Mouse (Mus musculus): ENCODE results near the gene Snap47. TPM values are rescaled to one million over a fixed set of nuclear protein-coding genes. Genes with fewer than 3 reads are reported as not detected.
A peak's percentile ranks its signal among the peaks of the same experiment; 100 is the strongest.

Snap47 gene
- polyA plus RNA-seq, 1 experiment from 2014 or later: 99.0 TPM

GRCm38 (mm10) chr11:59460459-59460858, 9.5 kb upstream of the Snap47 start:
- Histone ChIP-seq H3K9ac (ENCODE audit: low read length) (no peak overlapping the region), H3K27me3 (ENCODE audit: control insufficient read depth, insufficient read depth, low read length) (no peaks in the 10 kb centered on the region), H3K4me2 (ENCODE audit: low read depth, low read length) (no peak overlapping the region), H3K9me3 (replicated peaks; ENCODE audit: control insufficient read depth, low read length) (peaks cover 27% of the 10 kb centered on the region), H3K4me3 (replicated peaks; ENCODE audit: low read length) (no peak overlapping the region), H3K36me3 (ENCODE audit: control insufficient read depth, insufficient read depth, low read length) (peaks cover 40% of the 10 kb centered on the region), H3K27ac (ENCODE audit: low read length) (no peak overlapping the region), H3K4me1 (ENCODE audit: control insufficient read depth, insufficient read depth, low read length) (no peaks in the 10 kb centered on the region)
- 89% methylated on average over 2 of the region's 2 CpGs for WGBS
- no peak for ATAC-seq (ENCODE audit: insufficient read depth, low FRiP score)

- H3K4me1 ChIP-seq (ENCODE audit: control insufficient read depth, insufficient read depth, low read length): no peaks in the 10 kb centered on the region
- peaks cover 20% of the 10 kb centered on the region for H3K9me3 ChIP-seq (replicated peaks; ENCODE audit: control insufficient read depth, low read length)
- no peak overlapping the region for H3K4me2 ChIP-seq (ENCODE audit: low read depth, low read length)
- H3K27ac ChIP-seq (ENCODE audit: low read length): peak overlapping the region; percentile 49; the same call in 1 of the 2 replicates
- H3K9ac ChIP-seq (ENCODE audit: low read length): no peak overlapping the region
- no peak overlapping the region for H3K4me3 ChIP-seq (replicated peaks; ENCODE audit: low read length)
- H3K36me3 ChIP-seq (ENCODE audit: control insufficient read depth, insufficient read depth, low read length): peaks cover 33% of the 10 kb centered on the region
- peak; percentile 87 for ATAC-seq (ENCODE audit: insufficient read depth, low FRiP score)
- H3K27me3 ChIP-seq (ENCODE audit: control insufficient read depth, insufficient read depth, low read length): no peaks in the 10 kb centered on the region
- WGBS: 20% methylated on average over 5 of the region's 5 CpGs
Measured at GRCm38 (mm10) chr11:59458973-59459372, 8.0 kb upstream of the Snap47 start.

GRCm38 (mm10) chr11:59456891-59457290, 5.9 kb upstream of the Snap47 start:
- no peak overlapping the region for H3K27ac ChIP-seq (ENCODE audit: low read length)
- H3K36me3 ChIP-seq (ENCODE audit: control insufficient read depth, insufficient read depth, low read length): peaks cover 17% of the 10 kb centered on the region; the same call in 1 of the 2 replicates
- WGBS: 90% methylated on average over 2 of the region's 2 CpGs
- H3K9me3 ChIP-seq (replicated peaks; ENCODE audit: control insufficient read depth, low read length): peaks cover under 1% of the 10 kb centered on the region; the same call in 1 of the 2 replicates
- no peaks in the 10 kb centered on the region for H3K4me1 ChIP-seq (ENCODE audit: control insufficient read depth, insufficient read depth, low read length)
- no peak overlapping the region for H3K4me2 ChIP-seq (ENCODE audit: low read depth, low read length)
- no peak overlapping the region for H3K9ac ChIP-seq (ENCODE audit: low read length)
- no peak overlapping the region for H3K4me3 ChIP-seq (replicated peaks; ENCODE audit: low read length)
- ATAC-seq (ENCODE audit: insufficient read depth, low FRiP score): no peak
- no peaks in the 10 kb centered on the region for H3K27me3 ChIP-seq (ENCODE audit: control insufficient read depth, insufficient read depth, low read length)

GRCm38 (mm10) chr11:59456346-59456745, 5.4 kb upstream of the Snap47 start:
- Histone ChIP-seq H3K9ac (ENCODE audit: low read length) (no peak overlapping the region), H3K4me3 (replicated peaks; ENCODE audit: low read length) (no peak overlapping the region), H3K4me2 (ENCODE audit: low read depth, low read length) (no peak overlapping the region), H3K27me3 (ENCODE audit: control insufficient read depth, insufficient read depth, low read length) (no peaks in the 10 kb centered on the region), H3K4me1 (ENCODE audit: control insufficient read depth, insufficient read depth, low read length) (no peaks in the 10 kb centered on the region; the same call in 1 of the 2 replicates), H3K9me3 (replicated peaks; ENCODE audit: control insufficient read depth, low read length) (no peaks in the 10 kb centered on the region), H3K27ac (ENCODE audit: low read length) (no peak overlapping the region), H3K36me3 (ENCODE audit: control insufficient read depth, insufficient read depth, low read length) (peaks cover 17% of the 10 kb centered on the region; the same call in 1 of the 2 replicates)
- WGBS: 85% methylated on average over 2 of the region's 2 CpGs
- no peak for ATAC-seq (ENCODE audit: insufficient read depth, low FRiP score)

- WGBS: under 1% methylated on average over 38 of the region's 38 CpGs
- Histone ChIP-seq H3K27me3 (ENCODE audit: control insufficient read depth, insufficient read depth, low read length) (no peaks in the 10 kb centered on the region), H3K9ac (ENCODE audit: low read length) (peak overlapping the region; percentile 88), H3K4me1 (ENCODE audit: control insufficient read depth, insufficient read depth, low read length) (peaks cover 15% of the 10 kb centered on the region), H3K9me3 (replicated peaks; ENCODE audit: control insufficient read depth, low read length) (no peaks in the 10 kb centered on the region), H3K4me2 (ENCODE audit: low read depth, low read length) (peak overlapping the region; percentile 93), H3K27ac (ENCODE audit: low read length) (peak overlapping the region; percentile 81), H3K36me3 (ENCODE audit: control insufficient read depth, insufficient read depth, low read length) (peaks cover 10% of the 10 kb centered on the region; the same call in 1 of the 2 replicates), H3K4me3 (replicated peaks; ENCODE audit: low read length) (peak overlapping the region; percentile 76)
- ATAC-seq (ENCODE audit: insufficient read depth, low FRiP score): peak; percentile 63
Measured at GRCm38 (mm10) chr11:59450230-59450771, 685 bp downstream of the Snap47 start.

GRCm38 (mm10) chr11:59449741-59450229, 1.2 kb downstream of the Snap47 start, which contains the start of gene Jmjd4:
Gene Jmjd4 (plus strand): TSS chr11:59450045.
- peak; percentile 94 for ATAC-seq (ENCODE audit: insufficient read depth, low FRiP score)
- peaks cover 6% of the 10 kb centered on the region; the same call in 1 of the 2 replicates for H3K36me3 ChIP-seq (ENCODE audit: control insufficient read depth, insufficient read depth, low read length)
- under 1% methylated on average over 31 of the region's 40 CpGs for WGBS
- peak within 1 kb of the TSS; percentile 76 for H3K4me3 ChIP-seq (replicated peaks; ENCODE audit: low read length)
- H3K9ac ChIP-seq (ENCODE audit: low read length): peak within 1 kb of the TSS; percentile 88
- H3K27me3 ChIP-seq (ENCODE audit: control insufficient read depth, insufficient read depth, low read length): no peaks in the 10 kb centered on the region
- H3K4me2 ChIP-seq (ENCODE audit: low read depth, low read length): peak within 1 kb of the TSS; percentile 93
- peak within 1 kb of the TSS; percentile 81 for H3K27ac ChIP-seq (ENCODE audit: low read length)
- H3K4me1 ChIP-seq (ENCODE audit: control insufficient read depth, insufficient read depth, low read length): peaks cover 15% of the 10 kb centered on the region
- H3K9me3 ChIP-seq (replicated peaks; ENCODE audit: control insufficient read depth, low read length): no peaks in the 10 kb centered on the region

GRCm38 (mm10) chr11:59443102-59443501, 7.9 kb downstream of the Snap47 start:
- Histone ChIP-seq H3K36me3 (ENCODE audit: control insufficient read depth, insufficient read depth, low read length) (no peaks in the 10 kb centered on the region), H3K9ac (ENCODE audit: low read length) (no peak overlapping the region), H3K4me2 (ENCODE audit: low read depth, low read length) (no peak overlapping the region), H3K4me3 (replicated peaks; ENCODE audit: low read length) (no peak overlapping the region), H3K4me1 (ENCODE audit: control insufficient read depth, insufficient read depth, low read length) (no peaks in the 10 kb centered on the region), H3K27me3 (ENCODE audit: control insufficient read depth, insufficient read depth, low read length) (no peaks in the 10 kb centered on the region), H3K27ac (ENCODE audit: low read length) (no peak overlapping the region), H3K9me3 (replicated peaks; ENCODE audit: control insufficient read depth, low read length) (no peaks in the 10 kb centered on the region)
- no peak for ATAC-seq (ENCODE audit: insufficient read depth, low FRiP score)

GRCm38 (mm10) chr11:59437954-59438353, 13.0 kb downstream of the Snap47 start:
- Histone ChIP-seq H3K4me3 (replicated peaks; ENCODE audit: low read length) (no peak overlapping the region), H3K27ac (ENCODE audit: low read length) (no peak overlapping the region), H3K4me1 (ENCODE audit: control insufficient read depth, insufficient read depth, low read length) (no peaks in the 10 kb centered on the region), H3K9me3 (replicated peaks; ENCODE audit: control insufficient read depth, low read length) (no peaks in the 10 kb centered on the region), H3K9ac (ENCODE audit: low read length) (no peak overlapping the region), H3K36me3 (ENCODE audit: control insufficient read depth, insufficient read depth, low read length) (0 out of 2 replicates have a peak, but pooled peaks cover 4% of the 10 kb centered on the region), H3K27me3 (ENCODE audit: control insufficient read depth, insufficient read depth, low read length) (no peaks in the 10 kb centered on the region), H3K4me2 (ENCODE audit: low read depth, low read length) (no peak overlapping the region)
- 90% methylated on average over 12 of the region's 12 CpGs for WGBS
- no peak for ATAC-seq (ENCODE audit: insufficient read depth, low FRiP score)

- H3K27me3 ChIP-seq (ENCODE audit: control insufficient read depth, insufficient read depth, low read length): no peaks in the 10 kb centered on the region
- peaks cover 12% of the 10 kb centered on the region; the same call in 1 of the 2 replicates for H3K36me3 ChIP-seq (ENCODE audit: control insufficient read depth, insufficient read depth, low read length)
- peak overlapping the region; percentile 66 for H3K27ac ChIP-seq (ENCODE audit: low read length)
- no peak overlapping the region for H3K9ac ChIP-seq (ENCODE audit: low read length)
- H3K4me1 ChIP-seq (ENCODE audit: control insufficient read depth, insufficient read depth, low read length): no peaks in the 10 kb centered on the region
- H3K4me2 ChIP-seq (ENCODE audit: low read depth, low read length): no peak overlapping the region
- no peak for ATAC-seq (ENCODE audit: insufficient read depth, low FRiP score)
- 37% methylated on average over 3 of the region's 3 CpGs for whole genome bisulfite sequencing
- H3K9me3 ChIP-seq (replicated peaks; ENCODE audit: control insufficient read depth, low read length): no peaks in the 10 kb centered on the region
- no peak overlapping the region for H3K4me3 ChIP-seq (replicated peaks; ENCODE audit: low read length)
Measured at GRCm38 (mm10) chr11:59432261-59432660, 18.7 kb downstream of the Snap47 start.
